Mouse (Mus musculus) urinary bladder, adult 18-20 months (tissue): ENCODE data around the gene Oat.

ENCODE experiments used
- DNase-seq, 2 experiments: peaks; one replicate each; pipeline ENCODE4 v3.0.0; 2022; ENCODE audit warnings: low spot score in 2 of 2, mixed read lengths in 2 of 2

The Oat gene

DNA sequence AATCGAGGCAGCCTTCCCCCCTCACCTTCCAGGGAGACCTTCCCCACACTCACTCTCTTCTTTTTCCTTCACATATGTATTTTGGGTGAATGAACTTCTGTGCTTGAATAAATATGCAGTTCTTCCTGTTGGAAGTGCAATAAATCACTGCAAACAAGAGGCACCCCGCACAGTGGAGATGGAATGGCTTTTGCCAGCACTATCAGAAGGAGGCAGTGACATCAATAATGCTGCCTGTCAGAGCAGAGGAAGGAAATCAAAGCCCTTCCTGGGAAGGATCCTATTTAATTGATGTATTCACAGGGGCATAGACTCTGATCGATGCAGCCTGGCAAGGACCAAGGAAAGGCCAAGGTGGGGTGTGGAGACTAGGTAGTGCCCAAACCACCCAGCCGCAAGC lies 33.8 kb downstream of the Oat start:
- no peak for DNase-seq

- DNase-seq, result no peak
Observed at GRCm38 (mm10) chr7:132541566-132541965, 34.6 kb downstream of the Oat start.

- DNase-seq, result no peak
Observed at GRCm38 (mm10) chr7:132540597-132540996, 35.6 kb downstream of the Oat start.

GRCm38 (mm10) chr7:132529206-132529605 lies 47.0 kb downstream of the Oat start:
- DNase-seq, result no peak

- DNase-seq, result peak in 1 of 2 experiments; percentile 15
Observed at GRCm38 (mm10) chr7:132513419-132513982, 62.7 kb downstream of the Oat start.

- no peak for DNase-seq
Observed at GRCm38 (mm10) chr7:132509110-132509509, 67.1 kb downstream of the Oat start.
